Mouse (Mus musculus) left cerebral cortex, adult 8-10 months (tissue): ENCODE data around the gene Gtsf1l. TPM values are rescaled to one million over a fixed set of nuclear protein-coding genes. Genes with fewer than 3 reads are reported as not detected.

Experiments used
- DNase-seq, 2 experiments: peaks; one replicate each; pipeline ENCODE4 v3.0.0; 2022; ENCODE audit warnings: low spot score in 2 of 2
- total RNA-seq, 4 experiments: library from RNA; stranded (reverse); gene quantifications; 2 replicates each; pipeline ENCODE4 v1.2.4; 2022

Gtsf1l gene
- not detected for total RNA-seq

DNA sequence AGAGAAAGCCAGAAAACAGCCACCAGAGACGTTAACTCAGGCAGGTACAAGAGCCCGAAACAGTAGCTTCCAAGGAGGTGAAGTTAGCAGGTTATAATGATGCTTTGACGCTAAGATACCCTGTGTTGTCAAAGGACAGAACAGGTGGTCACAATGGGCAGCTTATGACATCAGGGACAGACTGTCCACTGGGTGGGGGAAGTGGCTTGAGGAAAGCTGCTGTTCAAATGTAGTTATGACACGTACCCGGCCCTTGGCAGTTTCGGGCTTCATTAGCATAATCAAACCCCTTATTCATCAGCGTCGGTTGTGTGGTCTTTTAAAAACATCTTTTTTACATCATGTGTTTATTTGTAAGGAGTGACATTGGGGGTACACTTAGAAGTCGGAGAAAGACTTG is at the start of gene Gtsf1l:
Gene Gtsf1l, minus strand, starts transcription at position 128 of the 400 bp plus-strand sequence.
- no peak for DNase-seq

DNA sequence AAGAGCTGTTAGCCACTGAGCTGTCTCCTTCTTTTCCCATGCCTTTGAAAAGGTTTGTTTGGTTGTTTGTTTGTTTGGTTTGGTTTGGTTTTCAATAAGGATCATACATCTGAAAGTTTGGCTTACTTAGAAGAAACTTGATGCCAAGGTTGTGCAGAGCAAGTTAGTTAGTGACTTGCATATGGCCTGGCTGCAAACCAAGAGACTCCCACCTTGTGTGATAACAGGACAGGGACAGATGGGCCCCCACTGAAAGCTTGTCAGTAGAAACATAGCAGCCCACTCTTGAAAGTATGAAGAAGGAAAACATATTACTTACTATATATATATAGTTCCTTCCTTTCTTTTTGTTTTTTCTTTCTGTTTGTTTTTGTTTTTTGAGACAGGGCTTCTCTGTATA is 49.3 kb upstream of the Gtsf1l start:
- peak in 1 of 2 experiments; percentile 46 for DNase-seq

DNA sequence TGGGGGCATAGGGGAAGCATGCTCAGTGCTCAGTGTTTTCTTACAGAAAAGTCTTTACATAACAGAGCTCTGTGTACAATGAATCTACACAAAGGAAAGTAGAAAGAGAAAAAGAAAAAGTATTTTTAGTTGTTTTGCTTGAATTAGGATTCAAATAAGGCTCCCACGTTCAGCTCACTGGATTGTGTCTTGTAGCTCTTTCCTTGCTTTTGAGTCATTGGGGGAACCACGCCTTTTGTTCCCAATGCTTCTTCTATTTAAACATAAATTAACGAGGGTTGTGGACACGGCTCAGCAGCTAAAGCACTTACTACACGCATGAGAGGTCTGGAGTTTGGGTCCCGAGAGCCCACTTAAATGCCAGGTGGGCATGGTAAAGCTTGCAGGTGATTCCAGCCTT is 48.3 kb upstream of the Gtsf1l start:
- no peak for DNase-seq

DNA sequence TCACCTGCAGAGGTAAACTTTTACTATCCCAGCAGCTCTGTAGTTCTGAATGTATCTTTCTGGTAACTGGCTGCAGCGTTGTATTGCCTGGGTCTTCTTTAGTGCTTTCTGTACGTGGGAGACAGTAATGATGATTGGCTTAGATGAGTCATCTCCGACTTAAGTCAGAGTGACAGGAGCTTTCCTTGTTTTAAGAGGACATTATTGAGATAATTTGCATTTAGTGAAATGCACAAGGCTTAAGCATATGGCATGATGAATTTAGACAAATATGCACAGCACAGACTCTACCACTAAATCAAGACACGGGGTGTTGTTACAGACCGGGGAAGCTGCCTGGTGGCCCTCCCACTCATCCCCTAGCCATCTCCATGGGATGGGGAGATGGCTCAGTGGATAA is 44.7 kb upstream of the Gtsf1l start:
- no peak for DNase-seq

DNA sequence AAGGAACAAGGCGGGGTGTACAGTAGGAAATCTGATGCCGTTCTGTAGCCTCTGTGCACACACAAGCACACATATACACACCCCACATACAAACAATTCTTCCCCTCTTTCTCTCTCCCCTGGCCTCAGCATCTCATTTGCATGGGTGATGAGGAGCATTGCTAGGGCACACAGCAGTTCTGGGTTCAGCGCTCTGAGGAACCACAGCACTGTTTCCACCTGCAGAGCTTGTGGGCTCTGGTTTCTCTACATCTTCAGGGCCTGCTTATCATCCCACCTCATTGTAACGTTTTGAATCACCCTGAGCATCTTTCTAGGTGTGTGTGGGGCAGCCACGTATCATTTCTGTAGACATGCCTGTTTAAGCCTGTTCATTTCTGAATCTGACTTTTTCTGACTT is 43.2 kb upstream of the Gtsf1l start:
- DNase-seq: no peak

DNA sequence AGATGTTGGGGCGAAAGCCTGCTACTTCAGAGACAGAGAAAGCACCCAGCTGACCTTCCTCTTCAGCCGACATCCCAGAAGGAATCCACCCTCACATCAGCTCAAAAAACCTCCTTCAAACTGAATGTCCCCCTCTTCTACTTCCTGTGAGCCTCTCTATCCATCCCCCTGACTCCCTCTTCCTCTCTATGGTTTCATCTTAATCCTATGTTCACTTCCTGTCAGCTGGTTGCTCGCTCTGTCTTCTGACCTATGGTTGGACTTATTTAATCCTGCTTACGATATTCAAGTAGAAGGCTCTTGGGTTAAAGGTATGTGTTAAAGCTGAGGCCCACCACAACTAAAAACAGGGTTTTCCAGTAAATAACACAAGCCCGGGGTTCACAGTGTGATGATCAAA is 35.8 kb upstream of the Gtsf1l start:
- no peak for DNase-seq

DNA sequence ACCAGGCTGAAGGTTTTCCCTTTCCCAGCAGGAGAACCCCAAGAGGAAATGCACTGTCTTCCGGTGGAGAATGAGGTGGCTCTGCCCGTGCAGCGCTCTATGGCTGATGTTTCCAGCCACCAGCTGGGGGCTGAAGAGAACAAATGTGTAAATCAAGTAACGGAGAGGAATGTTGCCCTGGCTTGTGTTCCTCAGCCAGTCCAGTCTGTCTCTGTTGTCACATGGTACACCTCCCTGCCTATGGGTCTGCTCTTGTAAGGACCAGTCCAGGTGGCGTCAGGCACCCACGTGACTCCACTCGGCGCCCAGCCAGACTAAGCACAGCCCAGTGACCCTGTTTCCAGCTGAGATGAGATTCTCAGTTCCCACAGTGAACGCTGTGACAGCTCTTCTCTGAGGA is 34.7 kb upstream of the Gtsf1l start:
- DNase-seq: no peak

DNA sequence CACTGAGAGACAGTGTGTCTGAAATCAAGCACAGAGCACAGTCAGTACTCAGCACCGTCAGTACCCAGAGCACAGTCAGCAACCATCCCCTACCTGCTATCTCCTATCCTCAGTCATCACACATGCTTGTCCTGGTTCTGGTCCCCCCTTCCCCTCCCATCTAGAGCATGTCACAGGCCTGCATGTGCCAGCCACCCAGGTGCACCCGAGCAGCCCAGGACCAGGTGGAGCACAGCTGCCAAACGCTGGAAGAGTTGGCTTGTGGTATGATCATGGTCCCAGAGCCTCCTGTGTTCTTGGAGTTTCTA is 33.7 kb upstream of the Gtsf1l start:
- DNase-seq: no peak

DNA sequence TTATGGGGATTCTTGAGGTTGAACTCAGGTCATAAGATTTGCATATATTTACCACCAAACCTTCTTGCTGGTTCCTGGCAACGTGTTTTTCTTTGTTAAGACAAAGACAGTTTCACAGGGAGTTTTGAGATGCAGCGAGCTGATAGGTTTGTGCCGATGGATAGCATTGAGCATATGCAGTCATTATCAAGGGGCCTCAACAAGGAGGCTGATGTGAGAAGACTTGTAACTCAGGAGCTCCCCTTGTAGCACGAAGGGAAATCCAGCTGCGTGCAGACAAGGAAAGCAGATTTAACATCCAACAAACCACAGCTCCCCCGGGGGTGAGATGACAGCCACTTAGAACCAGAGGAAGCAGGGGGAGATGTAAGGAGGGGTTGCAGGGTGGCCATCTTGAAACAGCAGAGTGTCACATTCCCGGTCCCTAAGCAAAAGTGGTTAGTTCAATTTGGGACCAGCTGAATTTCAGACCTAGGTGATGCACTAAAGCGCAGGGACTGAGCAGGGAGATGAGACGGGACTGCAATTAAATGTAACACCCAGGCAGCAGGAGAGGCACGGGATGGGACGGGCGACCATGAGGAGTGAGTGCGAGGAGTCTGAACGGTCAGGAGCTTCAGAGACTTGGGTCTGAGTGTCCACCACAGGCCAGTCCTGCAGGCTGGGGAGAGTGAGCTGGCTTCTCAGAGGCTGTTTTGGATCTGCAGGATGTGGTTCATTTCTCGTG is 33.1 kb upstream of the Gtsf1l start:
- DNase-seq: no peak

DNA sequence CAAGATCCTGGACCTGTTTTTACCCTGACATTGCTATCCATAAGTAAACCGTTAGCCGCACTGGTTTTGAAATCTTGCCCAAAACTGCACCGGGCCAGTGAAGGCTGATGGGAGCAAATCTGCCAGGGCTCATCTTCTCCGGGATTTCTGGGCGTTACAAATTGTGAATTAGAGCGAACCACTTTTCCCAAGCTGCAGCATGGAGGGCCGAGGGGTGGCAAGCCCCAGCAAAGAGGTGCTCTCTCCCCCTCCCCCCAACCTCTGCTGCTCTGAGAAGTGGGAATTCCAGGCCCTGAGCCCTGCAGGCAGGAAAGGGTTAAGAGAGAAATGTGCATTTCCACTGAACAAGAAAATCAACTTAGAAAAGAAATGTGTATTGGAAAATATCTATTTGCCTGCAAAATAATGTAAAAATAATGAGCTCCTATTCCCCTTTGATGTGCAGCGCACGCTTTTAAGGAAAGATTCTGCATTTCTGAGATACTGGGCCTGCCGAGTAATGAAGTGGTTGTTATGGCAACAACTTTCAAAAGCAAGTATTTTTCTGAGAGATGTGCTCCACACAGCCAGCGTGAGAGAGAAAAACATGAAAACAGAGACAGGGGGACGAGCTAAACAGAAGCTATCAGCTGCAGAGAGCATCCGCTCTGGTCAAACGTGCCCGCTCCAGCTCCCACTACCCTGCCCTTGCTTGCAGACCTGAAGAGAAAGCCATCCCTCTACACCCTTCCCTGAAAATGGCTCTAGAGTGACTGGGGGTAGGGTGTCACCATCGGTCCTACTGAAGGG is 24.0 kb upstream of the Gtsf1l start:
- no peak for DNase-seq

DNA sequence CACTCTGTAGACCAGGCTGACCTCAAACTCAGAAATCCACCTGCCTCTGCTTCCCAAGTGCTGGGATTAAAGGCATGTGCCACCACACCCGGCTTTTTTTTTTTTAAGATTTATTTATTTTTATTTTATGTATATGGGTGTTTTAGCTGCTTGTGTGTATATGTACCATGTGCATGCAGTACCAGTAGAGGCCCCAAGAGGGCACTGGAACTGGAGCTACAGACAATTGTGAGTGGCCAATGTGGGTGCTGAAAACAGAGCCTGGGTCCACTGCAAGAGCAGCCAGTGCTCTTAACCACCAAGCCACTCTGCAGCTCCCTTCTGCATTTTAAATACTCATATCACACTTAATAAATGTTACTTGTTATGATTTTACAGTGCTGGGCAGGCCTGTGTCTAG is 23.1 kb upstream of the Gtsf1l start:
- no peak for DNase-seq

DNA sequence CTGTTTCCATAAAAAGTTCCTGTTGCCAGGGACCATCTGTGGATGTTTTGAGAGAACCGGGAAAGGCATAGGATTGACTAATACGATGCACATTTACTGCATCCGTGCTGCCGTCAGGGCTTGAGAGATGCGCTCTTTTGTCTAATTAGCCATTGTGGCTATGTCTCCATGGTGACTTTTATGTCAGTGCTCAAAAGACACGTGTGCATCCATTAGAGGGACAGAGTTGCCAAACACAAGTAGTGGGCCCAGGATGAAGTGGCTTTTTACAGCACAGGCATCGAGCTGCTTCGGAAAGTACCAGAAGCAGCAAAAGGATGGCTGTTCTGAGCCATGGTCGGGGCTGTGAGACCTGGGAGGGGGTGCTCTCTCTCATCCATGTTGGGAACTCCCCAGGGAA is 20.7 kb upstream of the Gtsf1l start:
- DNase-seq: no peak

DNA sequence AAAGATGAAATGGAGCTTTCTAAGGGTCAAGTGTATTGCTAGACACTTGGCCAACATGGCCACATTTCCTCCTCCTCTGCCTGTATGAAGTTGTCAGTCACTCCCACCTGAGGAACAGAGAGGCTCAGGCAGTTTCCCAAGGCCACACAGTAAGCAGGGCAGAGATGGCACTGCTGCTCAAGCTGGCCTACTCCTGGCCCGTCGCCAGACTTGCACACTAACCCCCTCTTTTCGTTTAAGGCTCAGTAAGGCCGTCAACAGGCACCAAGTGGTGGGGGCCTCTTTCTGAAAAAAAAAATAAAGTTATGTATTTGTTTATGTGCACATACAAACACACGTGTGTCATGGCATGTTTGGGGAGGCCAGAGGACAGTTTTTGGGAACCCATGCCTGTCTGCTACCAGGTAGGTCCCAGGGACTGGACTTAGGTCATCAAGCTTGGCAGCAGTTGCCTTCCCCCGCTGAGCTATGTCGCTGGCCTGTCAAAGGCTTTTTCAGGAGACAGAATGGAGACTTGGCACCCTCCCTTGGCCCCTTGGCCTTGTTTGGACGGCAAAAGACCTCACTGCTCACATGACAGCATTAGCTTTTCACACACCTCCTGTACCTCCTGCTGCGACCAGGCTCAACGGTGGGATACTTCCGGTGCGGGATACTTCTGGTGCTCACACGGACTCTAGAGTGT is 16.6 kb upstream of the Gtsf1l start:
- DNase-seq: no peak

DNA sequence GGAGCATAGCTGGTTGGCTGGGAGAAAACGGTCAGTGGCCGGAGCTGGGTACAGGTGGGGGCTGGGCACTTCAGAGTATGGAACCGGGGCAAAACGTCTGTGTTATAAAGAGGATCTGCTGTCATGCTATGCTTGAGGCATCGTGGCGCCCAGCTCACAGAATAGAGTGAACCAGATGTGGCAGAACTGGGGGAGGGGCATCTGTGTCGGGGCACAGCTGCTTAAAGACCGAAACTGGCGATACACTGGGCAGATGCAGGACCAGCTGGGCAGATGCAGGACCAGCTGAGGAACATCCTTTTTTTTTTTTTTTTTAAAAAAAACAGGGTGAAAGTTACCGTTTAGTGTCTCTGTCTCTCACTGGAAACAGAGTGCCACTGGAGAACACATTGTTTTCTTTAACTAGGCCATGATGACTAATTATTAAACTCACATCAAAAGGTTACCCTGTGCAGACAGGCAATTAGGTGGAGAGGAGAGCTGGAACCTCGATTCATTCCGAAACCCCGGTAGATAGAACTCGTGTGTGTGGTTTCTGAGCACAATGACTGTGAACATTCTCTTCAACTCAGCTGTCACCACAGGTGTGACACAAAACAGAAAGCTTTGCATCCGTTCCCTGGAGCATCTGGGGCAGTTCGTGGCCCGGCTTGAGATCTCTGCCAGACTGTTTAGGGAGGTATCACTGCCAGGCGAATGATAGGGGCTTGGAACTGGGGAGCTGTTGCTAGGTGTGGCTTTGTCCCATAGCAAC is 15.4 kb upstream of the Gtsf1l start:
- DNase-seq: no peak

DNA sequence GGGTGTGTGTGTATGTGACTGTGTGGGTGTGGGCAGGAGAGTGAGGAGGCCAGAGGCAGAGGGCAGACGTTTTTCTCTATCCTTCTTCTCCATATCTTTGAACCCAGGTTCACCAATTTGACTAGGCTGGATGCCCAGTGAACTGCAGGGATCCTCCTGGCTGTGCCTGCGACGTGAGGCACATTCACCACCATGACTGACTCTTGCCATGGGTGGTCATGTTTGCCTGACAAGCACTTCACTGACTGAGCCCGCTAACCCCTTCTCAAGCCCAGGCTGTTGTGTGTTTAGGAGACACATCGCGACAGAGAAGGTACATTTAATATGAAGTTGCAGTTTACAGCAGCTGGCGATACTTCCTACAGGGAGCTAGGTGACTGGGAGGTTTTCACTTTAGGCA is 14.6 kb upstream of the Gtsf1l start:
- no peak for DNase-seq

DNA sequence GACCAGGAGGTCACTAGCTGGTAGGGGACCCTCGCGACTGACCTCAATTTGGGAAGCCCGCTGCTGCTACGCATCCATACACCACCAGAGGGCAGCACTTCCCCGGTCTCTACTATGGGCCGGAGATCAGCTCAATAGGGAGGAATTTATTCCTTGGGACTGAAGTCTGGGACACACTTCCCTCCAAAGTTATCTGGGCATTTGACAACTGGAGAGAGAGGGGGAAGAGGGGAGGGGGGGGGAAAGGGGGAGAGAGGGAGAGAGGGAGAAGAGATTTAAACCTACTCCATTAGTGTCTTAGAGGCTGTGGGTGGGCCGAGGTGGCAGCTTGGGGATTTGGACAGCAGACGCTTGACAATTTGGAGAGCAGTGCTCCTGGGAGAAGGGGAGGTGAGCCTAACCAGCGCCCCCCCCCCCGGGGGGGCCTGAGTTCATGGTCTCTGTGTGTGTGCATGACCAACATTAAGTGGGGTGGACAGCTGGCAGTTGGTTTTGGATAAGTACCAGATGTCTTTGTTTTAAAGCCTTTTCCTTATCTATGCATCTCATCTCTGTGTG is 14.1 kb upstream of the Gtsf1l start:
- DNase-seq: peak in 1 of 2 experiments; percentile 69

DNA sequence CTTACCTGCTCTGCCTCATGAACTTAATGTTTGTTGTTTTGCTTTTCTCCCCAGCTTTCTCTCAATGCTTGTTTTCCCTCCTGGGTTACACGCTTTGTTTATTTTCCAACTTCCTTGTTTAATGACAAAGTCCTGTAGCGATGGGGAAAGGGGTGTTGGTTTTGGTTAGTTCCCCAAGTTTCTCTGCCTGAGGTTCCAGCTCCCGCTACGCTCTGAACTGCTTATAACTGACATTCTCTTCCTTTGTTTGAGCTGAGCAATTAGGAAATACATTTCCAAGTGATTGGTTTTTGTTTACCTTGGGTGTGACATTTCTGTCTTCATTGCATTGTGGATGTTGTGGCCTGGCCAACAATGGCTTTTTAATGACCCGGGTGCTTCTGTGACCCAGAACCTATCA is 12.9 kb upstream of the Gtsf1l start:
- no peak for DNase-seq

DNA sequence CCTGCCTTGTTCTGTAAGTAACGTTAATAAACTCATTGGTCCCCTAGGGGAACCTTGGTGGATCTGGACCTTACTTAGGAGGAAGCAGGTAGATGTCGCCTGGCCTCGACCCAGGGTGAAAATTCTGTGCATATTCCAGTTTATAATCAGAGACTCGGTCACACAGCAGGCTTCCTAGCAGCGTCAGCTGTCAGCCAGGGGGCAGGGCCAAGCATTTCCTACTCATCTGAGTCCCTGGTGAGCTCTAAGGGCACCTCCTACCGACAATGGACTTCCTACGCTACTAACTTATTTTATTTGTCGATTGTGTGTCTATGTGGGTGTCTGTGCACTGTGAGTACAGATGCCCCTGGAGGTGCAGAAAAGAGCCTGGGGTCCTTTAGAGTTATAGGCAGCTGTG is 12.3 kb upstream of the Gtsf1l start:
- DNase-seq: no peak

DNA sequence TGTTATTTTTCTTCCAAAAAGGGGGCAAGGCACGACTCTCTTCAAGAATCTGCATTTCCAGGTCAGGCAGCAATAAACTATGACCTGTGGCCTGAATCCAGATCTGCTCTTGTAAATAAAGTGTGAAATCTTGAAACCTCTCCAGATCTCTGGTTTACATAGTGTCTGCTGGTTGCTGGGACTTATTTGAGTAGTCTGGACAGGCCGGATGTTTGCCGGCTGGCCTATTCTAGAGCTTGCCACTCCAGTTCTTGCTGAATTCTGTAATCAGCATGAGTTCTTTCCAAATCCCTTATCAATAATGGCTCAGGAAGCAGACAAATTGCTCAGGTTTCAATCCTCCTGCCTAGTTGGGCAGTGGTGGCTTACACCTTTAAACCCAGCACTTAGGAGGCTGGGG is 8.1 kb upstream of the Gtsf1l start:
- DNase-seq: no peak

DNA sequence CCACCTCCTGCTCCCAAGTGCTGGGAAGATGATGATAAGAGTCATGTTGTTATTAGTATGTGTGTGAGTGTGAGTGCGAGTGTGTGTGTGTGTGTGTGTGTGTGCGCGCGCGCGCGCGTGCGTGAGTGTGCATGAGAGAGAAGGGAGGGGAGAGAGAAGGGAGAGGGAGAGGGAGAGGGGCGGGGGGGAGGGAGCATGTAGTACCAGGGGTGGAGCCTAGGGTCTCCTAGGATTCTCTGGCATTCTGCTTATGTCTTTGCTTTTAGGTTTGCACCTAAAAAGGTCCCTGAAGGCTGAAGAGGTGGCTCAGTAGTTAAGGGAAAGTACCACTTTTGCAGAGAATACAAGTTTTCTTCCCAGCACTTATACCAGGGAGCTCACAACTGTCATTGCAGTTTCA is 7.3 kb upstream of the Gtsf1l start:
- no peak for DNase-seq

DNA sequence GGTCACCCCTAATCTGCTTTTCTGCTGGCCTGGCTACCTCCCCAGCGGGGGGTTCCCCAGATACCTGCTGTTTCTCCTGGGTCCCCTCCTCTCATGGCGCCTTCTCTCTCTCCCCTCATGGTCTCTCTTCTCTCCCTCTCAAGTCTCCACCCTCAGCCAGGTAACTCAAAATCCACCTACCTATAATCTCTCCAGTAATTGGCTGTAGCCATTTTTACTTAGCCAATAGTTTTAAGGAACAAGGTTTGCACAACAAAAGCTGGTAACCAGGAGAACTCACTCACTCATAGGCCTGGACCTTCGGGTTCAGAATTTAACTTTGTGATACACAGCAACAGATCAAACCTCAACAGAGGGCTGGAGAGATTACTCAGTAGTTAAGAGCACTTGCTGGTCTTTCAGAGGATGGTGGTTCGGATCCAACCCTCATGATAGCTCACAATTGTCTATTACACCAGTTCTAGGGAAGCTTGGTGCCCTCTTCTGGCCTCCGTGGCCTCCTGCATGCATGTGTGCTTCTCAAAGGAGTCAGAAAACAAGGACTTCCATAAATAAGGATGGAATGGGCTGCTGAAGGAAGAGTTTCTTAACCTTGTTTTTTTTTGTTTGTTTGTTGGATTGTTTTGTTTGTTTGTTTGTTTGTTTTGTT is 1.9 kb upstream of the Gtsf1l start:
- no peak for DNase-seq
